ENCODE assay signal across 10 mouse cellular contexts in the genomic region with DNA sequence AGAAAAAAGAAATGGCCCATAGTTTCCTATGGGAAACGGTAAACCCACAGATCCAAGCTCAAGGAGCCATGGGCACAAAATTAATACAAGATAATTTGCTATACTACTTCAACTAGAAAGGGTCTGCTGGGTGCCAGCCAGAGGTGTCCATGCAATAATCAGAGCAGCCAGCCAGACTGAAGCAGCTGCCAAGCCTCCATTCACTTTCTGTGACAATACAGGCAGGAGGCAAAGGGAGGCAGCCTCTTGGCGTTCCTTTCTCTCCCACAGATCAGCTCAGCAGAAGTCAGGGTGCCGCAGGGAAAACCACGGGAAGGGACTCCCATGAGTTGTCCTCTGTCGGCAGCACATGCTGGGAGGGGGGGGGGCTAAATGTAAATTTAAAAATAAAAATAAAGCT. TPM values are rescaled to one million over a fixed set of nuclear protein-coding genes. Genes with fewer than 3 reads are reported as not detected.
DNase-seq lines count a peak whose midpoint lies in the region; ATAC-seq lines count a peak whose summit lies in the region.
"Had no signal": no experiment of that assay in that cellular context is flagged by ENCODE, and none has a peak within 500 bp of the region (broad histone marks: within the 10 kb centered on the region; RNA-seq: fewer than 3 reads in every experiment).

No protein-coding gene starts in this region.

- H3K36me3 ChIP-seq in forebrain, embryonic 12.5 days (replicated peaks), result no peaks in the 10 kb centered on the region
- no peaks in the 10 kb centered on the region for H3K36me3 ChIP-seq in forebrain, embryonic 11.5 days (ENCODE audit: control insufficient read depth, insufficient read depth, low read length)
- no peaks in the 10 kb centered on the region for H3K36me3 ChIP-seq in liver, embryonic 16.5 days (ENCODE audit: control insufficient read depth, insufficient read depth)
- H3K36me3 ChIP-seq: embryonic facial prominence, embryonic 12.5 days; lung, embryonic 15.5 days had no signal

- no peaks in the 10 kb centered on the region for H3K9me3 ChIP-seq in forebrain, embryonic 12.5 days
- H3K9me3 ChIP-seq in forebrain, embryonic 11.5 days (ENCODE audit: control insufficient read depth, low read length), result no peaks in the 10 kb centered on the region
- H3K9me3 ChIP-seq in liver, embryonic 16.5 days (replicated peaks; ENCODE audit: control insufficient read depth, low read length), result no peaks in the 10 kb centered on the region
- H3K9me3 ChIP-seq: embryonic facial prominence, embryonic 12.5 days; lung, embryonic 15.5 days had no signal

- intact Hi-C loops in left cerebral cortex, postnatal 4 days (cut with DNase I), result no loop called here
- intact Hi-C loops in left cerebral cortex, postnatal 14 days (cut with DNase I), result no loop called here
- intact Hi-C loops in gastrocnemius, postnatal 36 days (cut with DNase I), result no loop called here

- no peak overlapping the region for H3K4me3 ChIP-seq in forebrain, embryonic 12.5 days (replicated peaks)
- H3K4me3 ChIP-seq in forebrain, embryonic 11.5 days (ENCODE audit: low read depth, low read length), result no peak overlapping the region
- H3K4me3 ChIP-seq in liver, embryonic 16.5 days (ENCODE audit: low read depth, low read length), result no peak overlapping the region
- H3K4me3 ChIP-seq: embryonic facial prominence, embryonic 12.5 days; lung, embryonic 15.5 days had no signal

- H3K9ac ChIP-seq in forebrain, embryonic 12.5 days, result no peak overlapping the region
- no peak overlapping the region for H3K9ac ChIP-seq in forebrain, embryonic 11.5 days (ENCODE audit: low read length)
- peak overlapping the region; percentile 29; the same call in 1 of the 2 replicates for H3K9ac ChIP-seq in liver, embryonic 16.5 days (ENCODE audit: low read depth, low read length)
- H3K9ac ChIP-seq: embryonic facial prominence, embryonic 12.5 days; lung, embryonic 15.5 days had no signal

- peak overlapping the region; percentile 2; the same call in 1 of the 2 replicates for H3K4me2 ChIP-seq in forebrain, embryonic 12.5 days
- H3K4me2 ChIP-seq in forebrain, embryonic 11.5 days (ENCODE audit: low read depth, low read length, severe bottlenecking), result no peak overlapping the region
- H3K4me2 ChIP-seq in liver, embryonic 16.5 days (ENCODE audit: low read depth, low read length), result no peak overlapping the region
- H3K4me2 ChIP-seq: embryonic facial prominence, embryonic 12.5 days; lung, embryonic 15.5 days had no signal

- 34% methylated on average over 5 of the region's 5 CpGs for WGBS in forebrain, embryonic 12.5 days
- 48% methylated on average over 5 of the region's 5 CpGs for WGBS in forebrain, embryonic 11.5 days
- 75% methylated on average over 5 of the region's 5 CpGs for WGBS in liver, embryonic 16.5 days (ENCODE audit: insufficient replicate concordance)

- H3K4me1 ChIP-seq in forebrain, embryonic 12.5 days, result peaks cover 8% of the 10 kb centered on the region
- no peaks in the 10 kb centered on the region for H3K4me1 ChIP-seq in forebrain, embryonic 11.5 days (replicated peaks; ENCODE audit: control insufficient read depth, insufficient read depth, low read length)
- peaks cover 37% of the 10 kb centered on the region for H3K4me1 ChIP-seq in liver, embryonic 16.5 days (ENCODE audit: control insufficient read depth, low read depth, low read length)
- H3K4me1 ChIP-seq: embryonic facial prominence, embryonic 12.5 days; lung, embryonic 15.5 days had no signal

- no peaks in the 10 kb centered on the region; the same call in 1 of the 2 replicates for H3K27me3 ChIP-seq in forebrain, embryonic 12.5 days
- H3K27me3 ChIP-seq in forebrain, embryonic 11.5 days (ENCODE audit: control insufficient read depth, insufficient read depth, low read length), result no peaks in the 10 kb centered on the region
- H3K27me3 ChIP-seq in liver, embryonic 16.5 days (ENCODE audit: control insufficient read depth, insufficient read depth, low read depth, low read length), result no peaks in the 10 kb centered on the region
- H3K27me3 ChIP-seq: embryonic facial prominence, embryonic 12.5 days; lung, embryonic 15.5 days had no signal

- H3K27ac ChIP-seq in forebrain, embryonic 12.5 days, result no peak overlapping the region
- no peak overlapping the region for H3K27ac ChIP-seq in forebrain, embryonic 11.5 days (ENCODE audit: low read depth, low read length)
- H3K27ac ChIP-seq in liver, embryonic 16.5 days (ENCODE audit: low read length), result peak overlapping the region; percentile 37
- H3K27ac ChIP-seq: embryonic facial prominence, embryonic 12.5 days; lung, embryonic 15.5 days had no signal

- no peak for DNase-seq in forebrain, embryonic 11.5 days (ENCODE audit: low spot score)
- DNase-seq in left cerebral cortex, postnatal 4 days, result peak; percentile 76
- DNase-seq in left cerebral cortex, postnatal 14 days (ENCODE audit: low spot score in 2 of 2), result no peak
- DNase-seq in adrenal gland, postnatal 25 days, result peak; percentile 25
- no peak for DNase-seq in gastrocnemius, postnatal 36 days
- DNase-seq in cerebellum, adult 8-10 months, result no peak

- no peak for ATAC-seq in forebrain, embryonic 12.5 days (ENCODE audit: low FRiP score)
- ATAC-seq in forebrain, embryonic 11.5 days (replicated peaks; ENCODE audit: low FRiP score), result no peak
- ATAC-seq in liver, embryonic 16.5 days (ENCODE audit: low read depth), result no peak

RNA-seq across cellular contexts. Expression of gene Ifnar1, which starts 26.1 kb away (rescaled TPM):
- polyA plus RNA-seq in forebrain, embryonic 12.5 days (2016; fragmentation: Nextera tagmentation; extraction: Ambion mirVana), result 54.7 and 57.7 TPM in 2 replicates
- polyA plus RNA-seq in forebrain, embryonic 11.5 days (2014; fragmentation: Nextera tagmentation; extraction: Ambion mirVana), result 51.4 and 53.1 TPM in 2 replicates
- 10 to 100 TPM; 83.8 to 92.7 TPM for total RNA-seq in left cerebral cortex, postnatal 4 days (2021)
- total RNA-seq in left cerebral cortex, postnatal 14 days (2021), result 10 to 100 TPM; 67.8 to 71.0 TPM
- total RNA-seq in adrenal gland, postnatal 25 days (2021), result 57.5 and 70.8 TPM in 2 replicates
- polyA plus RNA-seq in liver, embryonic 16.5 days (2015; fragmentation: Nextera tagmentation; extraction: Ambion mirVana), result 21.3 and 25.0 TPM in 2 replicates
- total RNA-seq in gastrocnemius, postnatal 36 days (2021), result 10 to 100 TPM in 1 of 2 experiments, 1 to 10 TPM in 1; 9.6 to 11.3 TPM

RNA-seq across cellular contexts. Expression of gene Il10rb, which starts 53.0 kb away (rescaled TPM):
- 5.8 and 6.3 TPM in 2 replicates for polyA plus RNA-seq in forebrain, embryonic 12.5 days (2016; fragmentation: Nextera tagmentation; extraction: Ambion mirVana)
- 6.6 and 7.6 TPM in 2 replicates for polyA plus RNA-seq in forebrain, embryonic 11.5 days (2014; fragmentation: Nextera tagmentation; extraction: Ambion mirVana)
- total RNA-seq in left cerebral cortex, postnatal 4 days (2021), result 1 to 10 TPM; 7.0 to 7.8 TPM
- total RNA-seq in left cerebral cortex, postnatal 14 days (2021), result 1 to 10 TPM; 8.7 to 9.8 TPM
- 281 and 313 TPM in 2 replicates for total RNA-seq in adrenal gland, postnatal 25 days (2021)
- polyA plus RNA-seq in liver, embryonic 16.5 days (2015; fragmentation: Nextera tagmentation; extraction: Ambion mirVana), result 32.3 and 33.6 TPM in 2 replicates
- 1 to 10 TPM; 6.6 to 6.7 TPM for total RNA-seq in gastrocnemius, postnatal 36 days (2021)

Comparison
In these comparisons a context has a peak if more than half of its experiments do, and no peak if none do; other contexts are left out.
1. DNase-seq: peak in left cerebral cortex, postnatal 4 days (single experiment) and adrenal gland, postnatal 25 days (single experiment); none in forebrain, embryonic 11.5 days (single experiment), left cerebral cortex, postnatal 14 days (0 of 2), gastrocnemius, postnatal 36 days (0 of 2) and cerebellum, adult 8-10 months (single experiment).
2. RNA of gene Il10rb, which starts 53.0 kb away (total RNA-seq): 281 to 313 TPM in adrenal gland, postnatal 25 days; 8.7 to 9.8 TPM in left cerebral cortex, postnatal 14 days, 7.0 to 7.8 TPM in left cerebral cortex, postnatal 4 days and 6.6 to 6.7 TPM in gastrocnemius, postnatal 36 days; every median in the first group is over 10 times any median in the second.